Mouse (Mus musculus) limb, embryonic 14.5 days (tissue): Measurements from ENCODE around the gene Pla2g4a. TPM values are rescaled to one million over a fixed set of nuclear protein-coding genes. Genes with fewer than 3 reads are reported as not detected.

Source experiments
- ATAC-seq: fragments of 200-750 bp; cut with Nextera tagmentation; 2 replicates; pipeline ENCODE4 v1.8.0; 2017; ENCODE audit warnings: low read depth, moderate number of reproducible peaks, moderate TSS enrichment; ENCODE audit not compliant: low FRiP score
- DNase-seq: peaks from one replicate; pipeline ENCODE4 v3.0.0-alpha.2; 2015; ENCODE audit warnings: low spot score
- H3K27ac ChIP-seq: fragments of 300-500 bp; sonication (generic); replicated peaks from 2 replicates; pipeline ENCODE4 v1.5.1; 2014; ENCODE audit warnings: low read depth, mild to moderate bottlenecking, low read length, moderate library complexity, mixed read lengths
- H3K27me3 ChIP-seq: fragments of 300-500 bp; sonication (generic); 2 replicates; pipeline ENCODE4 v1.6.1; 2014; ENCODE audit warnings: low read length, mixed read lengths; ENCODE audit not compliant: control insufficient read depth, insufficient read depth
- H3K36me3 ChIP-seq: fragments of 300-500 bp; sonication (generic); 2 replicates; pipeline ENCODE4 v1.6.1; 2014; ENCODE audit warnings: mild to moderate bottlenecking, low read length, moderate library complexity, mixed read lengths; ENCODE audit not compliant: control insufficient read depth, insufficient read depth
- H3K4me1 ChIP-seq: fragments of 300-500 bp; sonication (generic); 2 replicates; pipeline ENCODE4 v1.6.1; 2014; ENCODE audit warnings: antibody characterized with exemption, low read length, mixed read lengths; ENCODE audit not compliant: control insufficient read depth, insufficient read depth
- H3K4me2 ChIP-seq: fragments of 300-500 bp; sonication (generic); replicated peaks from 2 replicates; pipeline ENCODE4 v1.6.1; 2014; ENCODE audit warnings: low read depth, mild to moderate bottlenecking, low read length, moderate library complexity; ENCODE audit not compliant: severe bottlenecking
- H3K4me3 ChIP-seq: fragments of 300-500 bp; sonication (generic); replicated peaks from 2 replicates; pipeline ENCODE4 v1.5.1; 2014; ENCODE audit warnings: low read length
- H3K9ac ChIP-seq: fragments of 300-500 bp; sonication (generic); 2 replicates; pipeline ENCODE4 v1.6.1; 2014; ENCODE audit warnings: mild to moderate bottlenecking, low read depth, low read length, moderate library complexity; ENCODE audit not compliant: severe bottlenecking
- H3K9me3 ChIP-seq: fragments of 300-500 bp; sonication (generic); 2 replicates; pipeline ENCODE4 v1.6.1; 2016; ENCODE audit warnings: low read length; ENCODE audit not compliant: control insufficient read depth
- POLR2A ChIP-seq: fragments of 200-500 bp; IDR thresholded peaks from 2 replicates; pipeline ENCODE4 v1.8.0; 2012; ENCODE audit warnings: inconsistent platforms, mild to moderate bottlenecking, moderate library complexity, borderline replicate concordance; ENCODE audit not compliant: insufficient read depth, insufficient read length; ENCODE audit errors: extremely low read depth
- WGBS: fragments of 180-500 bp; shearing (Covaris S2); extraction: QIAGEN DNeasy Blood & Tissue Kit; methylation state at CpG from one replicate; pipeline ENCODE4 v1.1.7; 2014; 5-methylcytosine and 5-hydroxymethylcytosine counted together
- polyA plus RNA-seq, 2 experiments: library from polyadenylated mRNA; depleted of rRNA in 1 of 2; stranded (reverse) in 1 of 2; unstranded in 1 of 2; fragments of >200 nt; fragmentation: Nextera tagmentation in 1 of 2; extraction: Ambion mirVana in 1 of 2; gene quantifications; 2 replicates each; pipeline versions ENCODE4 v1.2.1 to v1.2.3; 2012 to 2014

Pla2g4a gene
- polyA plus RNA-seq (2012; rRNA removed): 8.9 and 11.1 TPM in 2 replicates
- polyA plus RNA-seq (2014; fragmentation: Nextera tagmentation; extraction: Ambion mirVana): 18.0 and 19.3 TPM in 2 replicates

- peak within 1 kb of the TSS; percentile 39 for H3K4me3 ChIP-seq
- WGBS: 7% methylated on average over 15 of the region's 15 CpGs
- TF ChIP-seq POLR2A: peak; percentile 14; the same call in 1 of the 2 replicates
- peak; percentile 88 for ATAC-seq
- no peaks in the 10 kb centered on the region for H3K27me3 ChIP-seq
- DNase-seq: peak; percentile 66
- H3K4me2 ChIP-seq: peak within 1 kb of the TSS; percentile 47
- H3K9ac ChIP-seq: peak within 1 kb of the TSS; percentile 56
- peak within 1 kb of the TSS; percentile 76 for H3K27ac ChIP-seq
- no peaks in the 10 kb centered on the region for H3K9me3 ChIP-seq
- no peaks in the 10 kb centered on the region for H3K36me3 ChIP-seq
- H3K4me1 ChIP-seq: no peaks in the 10 kb centered on the region
These were observed at the start of gene Pla2g4a for GRCm38 (mm10) chr1:149960734-149961424. TSS of gene Pla2g4a (minus strand) at chr1:149961290.

DNA sequence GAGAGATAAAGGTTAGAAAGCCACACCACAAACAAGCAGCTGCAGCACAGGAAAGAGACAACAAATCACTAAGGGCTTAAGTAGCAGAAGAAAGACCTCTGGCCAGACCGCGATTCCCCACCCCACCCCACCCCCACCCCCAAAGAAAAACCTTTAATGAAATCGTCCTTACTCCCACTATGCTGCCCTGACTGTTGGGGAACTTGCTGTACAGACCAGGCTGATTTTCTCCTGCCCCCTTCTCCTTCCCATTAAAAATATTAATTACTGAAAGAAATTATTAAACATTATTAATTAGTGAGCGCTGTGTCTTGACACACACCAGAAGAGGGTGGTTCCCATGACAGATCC lies 49.5 kb upstream of the Pla2g4a start:
- WGBS: 61% methylated on average over 4 of the region's 4 CpGs
- no peak for DNase-seq
- Histone ChIP-seq H3K9ac (no peak overlapping the region), H3K9me3 (no peaks in the 10 kb centered on the region), H3K4me2 (no peak overlapping the region), H3K4me1 (no peaks in the 10 kb centered on the region), H3K27me3 (no peaks in the 10 kb centered on the region), H3K36me3 (no peaks in the 10 kb centered on the region), H3K4me3 (no peak overlapping the region), H3K27ac (no peak overlapping the region)
- TF ChIP-seq POLR2A: no peak
- ATAC-seq: no peak

DNA sequence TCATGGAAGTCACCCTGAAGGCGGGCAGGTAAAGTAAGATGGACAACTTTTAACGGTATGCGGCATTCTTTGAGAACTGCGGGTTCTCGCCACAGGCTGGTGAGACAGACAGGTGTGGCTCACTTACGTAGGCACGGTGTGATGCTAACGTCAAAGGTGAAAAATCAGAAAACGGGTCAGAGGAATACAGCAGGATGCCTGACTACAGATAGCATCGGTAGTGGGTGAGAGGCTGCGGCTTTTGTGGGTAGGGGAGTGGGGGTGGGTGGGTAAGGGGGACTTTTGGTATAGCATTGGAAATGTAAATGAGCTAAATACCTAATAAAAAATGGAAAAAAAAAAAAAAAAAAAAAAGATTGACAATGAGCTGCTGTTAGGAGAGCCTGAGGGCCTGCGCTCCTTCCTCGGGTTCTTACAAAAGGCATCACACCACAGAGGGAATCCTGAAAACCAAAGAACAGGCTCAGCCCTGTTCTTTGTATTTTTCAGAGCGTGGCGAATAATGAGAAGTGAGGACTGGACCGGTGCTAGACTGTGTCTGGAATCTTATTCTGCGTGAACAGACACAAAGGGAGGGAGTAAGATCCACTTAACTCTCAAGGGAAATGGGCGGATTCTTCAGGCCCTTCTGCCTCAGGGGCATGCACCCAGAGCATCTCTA lies 49.0 kb upstream of the Pla2g4a start:
- H3K36me3 ChIP-seq: no peaks in the 10 kb centered on the region
- H3K9ac ChIP-seq: no peak overlapping the region
- WGBS: 82% methylated on average over 18 of the region's 18 CpGs
- DNase-seq: no peak
- no peak overlapping the region for H3K27ac ChIP-seq
- ATAC-seq: no peak
- H3K4me3 ChIP-seq: no peak overlapping the region
- no peaks in the 10 kb centered on the region for H3K27me3 ChIP-seq
- no peak for TF ChIP-seq POLR2A
- H3K4me2 ChIP-seq: no peak overlapping the region
- no peaks in the 10 kb centered on the region for H3K4me1 ChIP-seq
- H3K9me3 ChIP-seq: no peaks in the 10 kb centered on the region

- no peaks in the 10 kb centered on the region for H3K4me1 ChIP-seq
- no peaks in the 10 kb centered on the region for H3K27me3 ChIP-seq
- TF ChIP-seq POLR2A: no peak
- DNase-seq (no peak), ATAC-seq (no peak)
- H3K36me3 ChIP-seq: no peaks in the 10 kb centered on the region
- no peaks in the 10 kb centered on the region for H3K9me3 ChIP-seq
- no peak overlapping the region for H3K27ac ChIP-seq
- 81% methylated on average over 9 of the region's 9 CpGs for WGBS
- no peak overlapping the region for H3K4me3 ChIP-seq
- no peak overlapping the region for H3K9ac ChIP-seq
- H3K4me2 ChIP-seq: no peak overlapping the region
These were observed 48.0 kb upstream of the Pla2g4a start for GRCm38 (mm10) chr1:150009134-150009533.

GRCm38 (mm10) chr1:149975626-149976025 lies 14.5 kb upstream of the Pla2g4a start:
- DNase-seq (no peak), ATAC-seq (no peak)
- H3K27ac ChIP-seq: no peak overlapping the region
- 73% methylated on average over 1 of the region's 1 CpGs for WGBS
- no peak for TF ChIP-seq POLR2A
- H3K4me3 ChIP-seq: no peak overlapping the region
- no peaks in the 10 kb centered on the region for H3K27me3 ChIP-seq
- no peak overlapping the region for H3K9ac ChIP-seq
- H3K4me1 ChIP-seq: no peaks in the 10 kb centered on the region
- no peaks in the 10 kb centered on the region for H3K9me3 ChIP-seq
- H3K36me3 ChIP-seq: no peaks in the 10 kb centered on the region
- no peak overlapping the region for H3K4me2 ChIP-seq
